Mouse (Mus musculus): Measurements from ENCODE around the gene Rapgef3.
A peak's percentile ranks its signal among the peaks of the same experiment; 100 is the strongest.

The Rapgef3 gene

DNA sequence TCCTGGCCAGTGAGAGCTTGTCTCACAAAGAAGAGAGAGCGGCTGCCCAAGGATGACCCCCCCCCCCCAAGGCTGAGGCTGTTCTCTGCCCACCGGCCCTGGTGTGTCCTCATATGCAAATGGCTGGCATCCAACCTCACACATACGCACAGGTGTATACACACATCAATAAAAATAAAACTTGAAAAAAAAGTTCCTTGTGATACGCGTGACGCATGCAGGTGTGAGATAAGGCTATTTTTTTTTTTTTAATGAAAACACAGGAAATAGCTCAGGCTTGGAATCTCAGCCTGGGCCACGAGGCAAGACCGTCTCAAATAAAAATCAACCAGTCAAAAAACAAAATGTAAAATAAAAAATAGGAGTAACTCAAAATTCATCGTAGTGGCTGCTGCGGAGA, 21.5 kb downstream of the Rapgef3 start:
- no peak for DNase-seq (ENCODE audit: low spot score)

DNA sequence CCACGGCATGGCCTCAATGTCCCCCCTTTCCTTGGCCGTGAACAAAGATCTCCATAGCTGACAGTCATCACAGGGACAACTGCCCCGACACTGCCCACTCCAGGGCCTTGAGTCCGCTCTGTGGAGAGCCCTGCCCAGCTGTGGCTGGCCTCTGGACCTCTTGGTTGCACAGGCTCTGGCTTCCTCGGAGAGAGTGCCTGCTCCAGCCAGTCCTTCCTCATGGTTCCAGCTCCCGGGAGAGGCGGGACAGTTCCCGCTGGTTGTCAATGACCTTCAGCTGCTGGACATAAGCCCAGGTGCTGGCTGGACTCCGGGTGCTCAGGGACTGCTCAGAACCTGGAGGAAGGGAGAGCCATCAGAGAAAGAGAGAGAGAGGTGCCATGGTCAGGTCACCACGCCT, 22.4 kb downstream of the Rapgef3 start:
- peak; percentile 38 for DNase-seq (ENCODE audit: low spot score)

DNA sequence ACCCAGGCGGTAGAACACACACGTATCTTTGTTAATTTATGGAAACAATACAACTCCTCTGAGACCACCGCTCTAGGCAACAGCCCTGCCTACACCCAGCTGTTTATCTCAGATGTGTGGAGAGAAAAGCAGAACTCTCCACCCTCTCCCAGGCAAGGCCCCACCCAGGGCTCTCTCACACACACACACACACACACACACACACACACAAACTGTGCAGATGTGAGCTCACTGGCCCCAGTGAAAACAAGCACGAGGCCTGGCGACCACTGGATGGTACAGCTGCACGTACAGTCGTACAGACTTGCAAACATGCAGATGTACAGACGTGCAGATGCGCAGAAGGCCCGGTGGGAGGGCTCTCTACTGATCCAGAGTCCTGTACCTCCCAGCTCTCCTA, 22.8 kb downstream of the Rapgef3 start:
- no peak for DNase-seq (ENCODE audit: low spot score)

DNA sequence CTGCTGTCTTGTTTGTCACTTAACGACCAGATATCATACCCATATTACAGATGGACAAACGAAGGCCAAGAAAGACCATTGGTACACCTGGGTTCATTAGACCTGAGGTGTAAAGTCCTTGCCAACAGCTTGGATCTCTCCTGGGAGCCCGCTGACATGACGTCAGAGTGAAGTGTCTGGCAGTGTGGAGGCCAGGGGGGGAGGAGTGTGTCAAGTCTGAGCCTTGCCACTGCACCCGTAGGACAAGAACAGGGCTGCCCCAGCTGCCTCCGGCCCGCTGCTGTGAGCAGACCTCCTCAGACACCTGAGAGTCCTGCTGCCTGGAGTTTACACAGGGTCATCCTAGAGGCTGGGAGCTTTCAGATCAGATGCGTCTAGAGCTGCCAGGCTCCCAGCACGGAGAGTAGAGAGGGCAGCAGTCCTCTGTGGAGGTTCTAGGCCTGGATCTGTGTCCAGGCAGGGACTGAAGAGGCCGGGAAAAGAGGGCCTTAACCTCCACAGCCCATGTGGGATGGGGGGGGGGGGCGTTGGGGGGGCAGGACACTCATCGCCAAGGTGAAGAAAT, 23.7 kb downstream of the Rapgef3 start:
- no peak for DNase-seq (ENCODE audit: low spot score)

DNA sequence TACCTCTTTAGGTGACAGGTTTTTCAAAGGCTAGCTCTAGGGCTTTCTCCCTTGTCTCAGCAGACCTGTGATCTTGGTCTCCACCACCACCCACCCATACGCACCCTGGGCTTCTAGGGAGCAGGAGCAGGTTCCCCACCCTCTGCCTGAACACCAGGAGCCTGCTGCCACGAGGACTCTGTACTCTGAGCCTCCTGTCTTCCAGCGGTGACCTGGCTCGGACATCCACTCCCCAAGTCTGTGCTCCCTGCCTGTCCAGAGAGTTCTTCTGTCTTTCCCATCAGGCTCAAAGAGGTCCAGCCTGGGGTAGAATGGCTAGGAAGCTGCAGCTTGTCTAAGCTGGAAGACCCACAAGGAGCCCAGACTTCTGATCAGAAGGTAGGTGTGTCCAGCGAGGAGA, 24.6 kb downstream of the Rapgef3 start:
- no peak for DNase-seq (ENCODE audit: low spot score)

DNA sequence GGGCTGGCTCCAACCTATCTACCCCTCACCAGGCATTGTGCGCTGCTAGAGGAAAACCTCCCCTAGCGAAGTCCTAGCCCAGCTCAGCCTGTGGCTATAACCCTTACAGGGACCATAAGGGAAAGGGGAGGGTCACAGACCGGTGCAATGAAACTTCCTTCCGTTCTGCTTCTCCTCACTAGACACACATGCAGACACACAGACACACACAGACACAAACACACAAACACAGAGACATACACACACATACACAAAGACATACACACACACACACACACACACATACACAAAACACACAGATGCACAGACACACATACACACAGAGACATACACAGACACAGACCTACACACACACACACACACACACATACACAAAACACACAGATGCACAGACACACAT, 25.2 kb downstream of the Rapgef3 start:
- DNase-seq (ENCODE audit: low spot score): no peak

DNA sequence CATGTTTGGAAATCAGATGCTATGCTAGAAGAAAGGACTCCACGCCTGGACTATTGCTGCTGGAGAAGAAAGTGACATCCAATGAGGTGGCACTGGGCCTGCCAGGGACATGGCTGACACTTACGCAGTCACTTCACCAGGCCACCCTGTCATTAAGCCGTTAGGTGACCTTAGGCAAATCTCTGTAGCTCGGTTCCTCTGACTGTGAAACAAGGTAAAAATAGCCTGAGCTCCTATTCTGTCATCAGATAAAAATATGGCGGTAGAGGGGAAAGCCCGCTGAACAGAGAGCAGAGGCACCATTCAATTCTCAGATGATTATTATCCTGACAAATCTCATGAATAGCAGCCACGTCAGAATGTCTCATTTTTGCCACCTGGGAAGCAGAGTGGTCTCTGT, 25.7 kb downstream of the Rapgef3 start:
- DNase-seq (ENCODE audit: low spot score): no peak

DNA sequence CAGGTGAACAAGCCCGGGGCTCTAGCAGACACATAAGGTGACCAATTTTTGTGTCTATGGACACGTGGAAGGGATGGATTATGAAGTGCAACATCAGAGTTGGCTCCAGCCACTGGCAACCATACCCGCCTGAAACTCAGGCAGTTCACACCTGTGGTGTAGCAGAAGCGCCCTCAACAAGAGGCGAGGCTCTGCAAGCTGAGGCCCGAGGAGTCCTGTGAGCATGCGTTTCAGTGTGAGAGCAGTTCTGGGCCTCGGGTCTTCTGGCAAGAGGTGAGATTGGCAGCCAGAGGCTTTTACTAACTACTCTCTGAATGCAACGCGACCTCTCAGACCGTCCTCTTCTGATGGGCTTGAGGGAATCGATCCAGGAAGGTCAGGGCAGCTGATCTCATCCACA, 26.1 kb downstream of the Rapgef3 start:
- no peak for DNase-seq (ENCODE audit: low spot score)

DNA sequence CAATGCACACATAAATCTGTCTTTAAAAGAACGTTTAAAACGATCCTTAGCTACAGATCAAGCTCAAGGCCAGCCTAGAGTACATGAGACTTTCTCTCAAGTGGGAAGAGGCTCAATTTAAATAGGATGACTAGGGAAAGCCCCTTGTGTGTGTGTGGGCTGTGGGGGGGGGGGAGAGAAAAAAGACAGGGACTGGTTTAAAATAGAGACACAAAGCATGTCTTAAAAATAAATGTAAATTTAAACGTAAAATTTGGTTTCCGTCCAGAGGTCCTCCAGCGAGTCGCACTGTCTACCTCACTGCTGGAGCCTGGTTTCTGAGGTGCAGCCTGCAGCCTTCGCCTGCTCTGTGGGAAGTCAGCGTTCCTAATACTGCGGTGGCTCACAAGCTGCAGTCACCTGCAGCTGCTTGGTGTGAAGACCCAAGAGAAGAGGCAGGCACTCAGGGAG, 27.5 kb downstream of the Rapgef3 start:
- DNase-seq (ENCODE audit: low spot score): no peak

DNA sequence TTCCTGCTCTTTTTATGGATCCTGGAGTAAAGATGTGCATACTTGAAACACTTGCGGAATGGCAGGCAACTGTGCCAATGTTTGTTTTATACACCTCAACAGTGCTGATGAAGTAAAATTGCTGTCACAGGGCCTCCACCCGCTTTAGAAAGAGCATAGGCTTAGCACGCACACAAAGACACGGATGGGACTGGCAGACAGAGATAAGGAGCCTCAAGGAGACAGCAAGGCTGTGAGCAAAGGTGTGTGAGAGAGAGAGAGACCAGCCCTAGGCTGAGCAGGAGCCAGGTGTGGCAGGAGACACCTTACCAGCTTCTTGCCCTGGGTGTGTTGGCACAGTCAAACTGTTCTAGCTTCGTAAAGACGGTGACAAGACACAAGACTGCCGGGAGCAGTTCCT, 28.8 kb downstream of the Rapgef3 start:
- no peak for DNase-seq (ENCODE audit: low spot score)

DNA sequence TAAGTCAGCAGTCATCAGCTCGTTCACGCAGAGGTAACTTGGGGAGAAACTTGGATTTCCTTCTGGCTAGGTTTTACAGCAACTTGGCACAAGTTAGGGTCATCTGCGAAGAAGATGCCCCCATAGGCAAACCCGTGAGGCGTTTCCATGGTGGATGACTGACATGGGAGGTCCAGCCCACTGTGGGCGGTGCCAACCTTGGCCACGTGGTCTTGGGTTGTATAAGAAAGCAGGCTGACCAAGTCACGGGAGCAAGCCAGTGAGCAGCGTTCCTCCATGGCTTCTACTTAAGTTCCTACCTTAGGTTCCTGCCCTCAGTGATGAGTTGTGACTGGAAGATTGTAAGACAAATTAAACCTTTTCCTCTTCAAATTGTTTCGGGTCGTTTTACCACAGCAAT, 35.8 kb downstream of the Rapgef3 start:
- no peak for DNase-seq (ENCODE audit: low spot score)

DNA sequence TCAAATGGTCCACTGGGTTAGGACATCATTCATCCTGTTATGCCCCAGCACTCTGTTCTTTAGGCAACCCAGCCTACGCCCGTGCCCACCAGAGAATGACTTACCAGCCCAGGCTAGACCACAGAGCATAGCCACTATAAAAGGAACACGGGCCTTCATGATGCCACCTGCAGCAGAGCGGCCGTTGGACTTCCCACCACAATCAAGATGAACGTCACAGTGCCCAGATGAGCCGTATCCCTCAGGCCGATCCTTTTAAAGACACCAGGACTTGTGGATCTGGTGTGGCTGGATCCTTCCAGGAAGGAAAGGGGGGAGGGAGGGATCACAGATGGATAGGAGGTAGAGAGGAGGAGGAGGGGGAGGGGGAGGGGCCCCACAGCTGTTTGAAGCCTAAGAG, 36.7 kb downstream of the Rapgef3 start, which contains the start of gene Endou:
Gene Endou (minus strand): TSS at position 229 of the 400 bp plus-strand sequence.
- no peak for DNase-seq (ENCODE audit: low spot score)

DNA sequence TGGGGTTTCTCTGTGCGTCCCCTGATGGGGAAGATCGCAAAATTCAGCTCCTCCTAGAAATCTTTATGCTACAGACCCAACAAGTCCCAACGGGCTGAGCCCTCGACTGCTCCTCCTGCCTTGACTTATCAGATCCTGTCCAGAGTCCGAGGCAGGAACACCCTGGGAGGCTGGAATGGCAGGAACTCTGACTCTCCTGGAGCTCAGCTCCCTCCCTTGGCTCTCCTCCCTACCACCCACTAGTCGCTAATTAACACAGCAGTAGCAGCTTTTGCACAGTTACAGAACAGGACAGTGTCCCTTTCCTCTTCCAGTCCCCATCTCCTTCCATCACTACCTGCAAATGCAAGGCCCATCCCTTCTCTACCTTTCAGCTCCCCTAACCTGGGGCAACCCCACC, 37.4 kb downstream of the Rapgef3 start:
- no peak for DNase-seq (ENCODE audit: low spot score)

DNA sequence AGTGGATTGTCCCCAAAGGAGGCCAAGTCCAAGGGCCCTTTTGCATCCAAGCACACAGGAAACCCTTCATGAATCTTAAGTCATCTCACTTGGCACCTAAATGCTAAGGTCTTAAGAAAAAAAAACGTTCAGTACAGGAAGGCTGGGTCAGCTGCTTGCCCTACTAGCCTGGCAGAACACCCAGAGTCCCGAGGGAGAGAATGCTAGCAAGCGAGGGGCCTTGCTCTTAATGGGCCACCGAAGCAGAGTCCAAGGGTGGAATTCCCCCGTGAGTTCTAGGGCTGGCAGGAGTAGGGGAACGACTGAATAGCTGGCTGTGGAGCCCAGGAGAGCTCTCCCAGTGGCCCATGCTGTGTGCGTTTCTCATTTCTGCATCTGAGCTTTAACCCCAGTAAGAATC, 39.0 kb downstream of the Rapgef3 start:
- DNase-seq (ENCODE audit: low spot score): peak; percentile 41

DNA sequence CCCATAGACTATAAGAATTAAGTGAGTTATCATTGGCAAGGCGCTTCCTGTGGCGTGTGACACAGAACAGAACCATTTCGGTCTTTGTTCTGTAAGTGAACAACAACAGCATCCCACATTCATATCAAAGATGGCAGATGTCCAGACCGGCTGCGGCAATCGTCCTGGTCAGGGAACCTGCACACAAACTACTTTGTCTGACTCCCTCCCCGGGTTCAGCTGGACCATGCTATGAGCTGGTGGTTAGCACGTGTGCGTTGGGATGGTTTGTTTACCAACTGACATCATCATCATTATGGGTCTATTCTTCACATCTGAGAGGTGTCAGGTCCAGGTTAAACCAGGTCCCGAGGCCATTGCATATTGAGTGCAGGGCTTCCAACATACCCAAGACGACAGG, 39.4 kb downstream of the Rapgef3 start:
- peak; percentile 44 for DNase-seq (ENCODE audit: low spot score)

DNA sequence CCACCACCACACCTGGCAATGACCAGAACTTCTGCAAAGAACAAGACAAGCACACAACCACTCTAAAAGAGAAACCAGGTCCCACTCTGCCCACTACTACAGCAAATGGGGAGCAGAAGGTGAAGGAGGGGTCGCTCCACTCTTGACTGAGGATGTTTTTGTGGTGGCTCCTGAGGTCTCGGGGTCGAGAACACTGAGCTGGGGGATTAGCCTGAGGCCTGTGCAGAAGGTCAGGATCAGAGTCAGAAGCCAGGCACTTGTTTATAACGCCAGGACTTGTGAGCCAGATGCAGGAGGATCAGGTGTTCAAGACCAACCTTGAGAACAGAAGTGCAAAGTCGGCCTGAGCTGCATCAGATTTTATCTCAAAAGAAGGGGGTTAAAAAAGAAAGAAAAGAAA, 40.3 kb downstream of the Rapgef3 start:
- DNase-seq (ENCODE audit: low spot score): no peak

DNA sequence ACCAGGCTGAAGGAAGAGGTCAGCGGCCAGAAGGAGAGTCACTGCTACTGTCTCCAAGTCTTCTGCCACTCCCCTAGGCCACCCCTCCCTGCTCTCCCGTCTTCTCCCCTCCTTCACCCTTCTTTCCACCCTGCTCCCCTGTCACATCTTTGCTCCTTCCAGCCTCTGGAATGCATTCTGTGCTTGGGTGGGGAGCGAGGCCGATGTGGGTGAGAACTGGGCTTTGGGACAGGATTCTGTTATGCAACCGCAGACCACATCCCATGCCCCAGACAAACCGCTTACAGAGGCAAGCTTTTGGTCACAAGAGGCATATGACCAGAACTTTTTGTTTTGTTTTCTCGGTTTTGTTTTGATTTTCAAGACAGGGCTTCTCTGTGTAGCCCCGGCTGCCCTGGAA, 40.7 kb downstream of the Rapgef3 start:
- no peak for DNase-seq (ENCODE audit: low spot score)

DNA sequence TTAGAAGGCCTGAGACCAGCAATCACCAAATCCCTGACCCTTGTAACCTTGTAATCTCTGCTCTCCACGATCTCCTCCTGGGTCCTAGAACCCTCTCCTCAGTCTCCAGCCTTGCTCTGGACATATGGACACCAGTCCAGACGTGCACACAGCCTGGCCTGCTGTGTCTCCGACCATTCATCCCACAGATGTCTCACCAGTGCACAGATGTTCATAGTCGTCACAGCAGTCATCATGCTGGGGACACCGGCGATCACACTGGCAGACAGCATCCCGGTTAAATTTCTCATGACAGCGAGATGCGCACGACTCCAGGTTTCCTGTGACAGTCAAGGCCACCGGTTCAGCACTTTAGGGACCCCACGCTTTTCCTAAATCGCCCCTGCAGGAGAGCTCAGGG, 41.5 kb downstream of the Rapgef3 start:
- no peak for DNase-seq (ENCODE audit: low spot score)

DNA sequence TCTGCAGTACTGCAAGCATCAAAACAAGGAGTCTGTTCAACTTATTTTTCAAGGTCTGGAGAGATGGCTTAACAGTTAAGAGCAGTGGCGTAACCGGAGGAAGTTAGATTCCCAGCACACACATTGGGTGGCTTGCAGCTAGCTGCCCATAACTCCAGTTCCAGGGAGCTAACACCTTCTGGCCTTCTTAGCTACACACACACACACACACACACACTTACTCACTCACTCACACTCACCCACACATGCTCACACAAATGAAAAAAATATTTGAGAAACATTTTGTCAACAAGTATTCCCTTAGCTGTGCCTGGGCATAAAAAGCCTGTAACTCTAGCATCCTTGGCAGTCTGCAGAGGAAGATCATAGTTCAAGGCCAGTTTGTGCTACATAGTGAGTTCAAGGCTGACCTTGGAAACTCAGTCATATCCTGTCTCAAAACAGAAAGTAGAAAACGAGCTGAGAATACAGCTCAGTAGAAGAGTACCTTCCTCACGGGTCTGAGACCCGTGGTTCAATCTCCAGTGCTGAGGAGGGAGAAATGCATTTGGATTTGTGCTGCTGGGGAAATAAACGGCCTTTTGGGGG, 42.5 kb downstream of the Rapgef3 start:
- DNase-seq (ENCODE audit: low spot score): no peak

DNA sequence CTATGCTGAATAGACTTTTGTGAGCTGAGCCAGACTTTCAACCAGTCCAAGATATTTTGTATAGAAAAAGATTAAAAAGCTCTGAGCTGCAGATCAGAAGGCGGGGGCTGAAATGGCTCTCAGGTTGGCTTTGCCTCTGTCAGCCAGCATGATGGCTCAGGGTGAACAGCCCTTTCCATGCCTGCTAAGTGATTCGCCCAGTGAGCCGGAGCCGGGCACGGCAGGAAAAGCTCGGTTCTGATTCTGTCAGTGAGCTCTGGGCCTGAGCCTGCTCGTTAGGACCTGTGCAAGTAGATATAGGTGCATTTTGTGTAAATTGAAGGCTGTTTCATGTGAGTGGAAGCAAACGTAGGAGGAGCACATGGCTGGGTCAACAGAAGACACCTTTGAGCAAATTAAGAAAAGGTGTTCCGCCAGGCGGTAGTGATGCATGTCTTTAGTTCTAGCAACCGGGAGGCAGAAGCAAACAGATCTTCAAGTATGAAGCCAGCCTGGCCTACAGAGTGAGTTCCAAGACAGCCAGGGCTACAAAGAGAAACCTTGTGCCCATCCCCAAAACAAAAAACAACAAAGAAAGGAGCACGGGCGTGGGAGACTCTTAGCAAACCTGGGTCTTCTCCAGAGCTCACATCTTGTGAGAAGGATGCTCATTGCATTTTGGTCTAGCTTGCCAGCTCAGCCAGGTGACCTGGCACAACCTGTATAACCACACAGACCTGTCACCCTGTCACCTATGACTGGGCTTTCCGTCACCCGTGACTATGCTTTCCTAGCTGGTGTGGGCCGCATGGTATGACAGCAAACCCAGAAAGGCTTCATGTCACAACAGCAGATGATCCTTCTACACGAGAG, 43.2 kb downstream of the Rapgef3 start:
- DNase-seq (ENCODE audit: low spot score): no peak

DNA sequence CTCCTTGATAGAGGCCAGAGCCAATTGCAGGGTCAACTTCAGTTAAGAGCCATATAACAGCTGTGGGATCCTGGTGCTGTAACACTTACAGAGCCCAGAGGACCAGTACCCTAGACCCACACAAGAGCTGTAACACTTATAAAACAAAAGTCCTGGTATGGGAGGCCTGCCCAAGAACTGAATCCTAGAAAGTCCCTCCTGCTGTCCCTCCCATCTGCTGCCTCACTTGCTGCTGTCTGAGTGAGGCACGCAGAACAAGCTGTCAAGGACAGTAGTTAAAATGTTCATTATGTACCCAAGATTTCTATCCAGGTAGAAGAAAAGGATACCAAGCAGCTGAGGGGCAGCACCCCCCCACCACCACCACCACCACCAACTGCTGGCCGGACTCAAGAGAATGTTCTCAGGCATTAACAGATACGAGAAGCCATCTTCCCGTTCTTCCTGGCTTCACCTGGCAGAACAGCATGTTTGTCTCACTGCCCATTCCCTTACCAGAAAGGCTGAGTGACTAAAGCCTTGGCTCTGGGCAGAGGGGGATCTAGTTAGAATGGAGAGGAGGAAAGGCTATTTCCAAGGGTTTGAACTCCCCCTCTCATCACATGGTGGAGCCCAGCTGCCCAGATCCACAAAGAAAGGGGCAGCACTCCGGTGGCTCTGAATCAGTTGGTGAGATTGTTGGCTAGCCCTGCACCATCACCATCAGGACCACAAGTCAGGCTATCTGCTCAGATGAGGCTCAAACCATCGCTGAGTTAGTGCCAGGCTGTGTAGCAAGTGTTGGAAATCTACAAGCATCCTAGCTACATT, 44.0 kb downstream of the Rapgef3 start:
- no peak for DNase-seq (ENCODE audit: low spot score)

DNA sequence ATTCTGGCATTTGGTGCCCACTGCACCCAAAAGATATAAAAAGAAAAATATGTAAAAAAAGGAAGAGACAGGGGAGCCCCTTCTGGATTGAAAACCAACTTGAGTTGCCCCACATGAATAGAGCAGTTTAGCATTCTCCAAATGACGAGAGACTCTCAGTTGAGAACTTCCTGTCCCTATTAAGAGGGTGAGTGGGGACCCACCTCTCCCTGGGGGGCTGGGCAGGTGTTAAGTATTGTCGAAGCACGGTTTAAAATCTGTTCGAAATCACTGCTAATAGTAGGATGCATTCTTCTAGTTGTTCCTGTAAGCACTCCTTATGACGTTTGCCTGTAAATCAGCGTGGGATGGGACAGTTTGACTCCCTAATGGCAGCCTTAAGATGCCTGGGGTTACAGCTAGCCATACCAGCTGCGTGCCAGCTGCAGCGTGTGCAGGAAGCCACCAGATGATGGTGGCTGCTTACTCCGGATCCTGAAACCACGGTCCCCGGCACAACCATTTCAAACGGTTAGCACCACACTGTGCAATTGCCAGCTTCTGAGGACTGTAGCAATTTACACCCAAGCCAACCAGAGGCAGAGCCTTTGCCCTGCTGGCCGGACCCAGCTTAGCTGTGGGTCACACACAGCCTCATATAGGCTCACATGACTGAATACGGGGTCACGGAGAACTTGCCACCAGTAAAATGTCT, 46.6 kb downstream of the Rapgef3 start:
- no peak for DNase-seq (ENCODE audit: low spot score)

Data from layer of hippocampus, adult 11-12 months (tissue).